ENCODE assay signal across 8 mouse cellular contexts in the genomic region with DNA sequence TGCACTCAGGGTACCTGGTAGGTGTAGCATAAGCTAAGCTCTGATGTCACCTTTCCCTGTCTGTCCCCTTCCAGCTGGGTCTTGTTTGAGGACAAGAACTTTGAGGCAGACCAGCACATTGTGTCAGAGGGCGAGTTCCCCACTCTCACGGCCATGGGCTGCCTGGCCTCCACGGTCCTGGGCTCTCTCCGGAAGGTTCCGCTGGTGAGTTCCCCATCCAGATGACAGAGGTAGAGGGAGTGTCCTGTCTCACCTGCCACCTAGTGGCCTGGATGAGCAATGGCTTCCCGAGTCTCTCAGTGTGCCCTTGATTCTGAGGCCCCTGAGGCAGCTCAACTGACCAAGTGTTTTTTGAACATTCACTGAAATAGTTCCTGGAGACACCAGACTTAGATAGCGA. TPM values are rescaled to one million over a fixed set of nuclear protein-coding genes. Genes with fewer than 3 reads are reported as not detected.
DNase-seq lines count a peak whose midpoint lies in the region; TF ChIP-seq lines count a peak whose summit lies in the region.

No protein-coding gene starts in this region.

- 19% methylated on average over 7 of the region's 7 CpGs for WGBS in small intestine, adult 2 months

- DNase-seq in left cerebral cortex, adult 18-20 months (ENCODE audit: low spot score in 2 of 2): peak; percentile 28 to 33
- DNase-seq in left cerebral cortex, postnatal 36 days (ENCODE audit: low spot score in 2 of 2): no peak
- DNase-seq in adrenal gland, postnatal 10 days: peak; percentile 53
- peak; percentile 37 to 45 for DNase-seq in kidney, adult 8-10 months
- DNase-seq in lung, postnatal 25 days (ENCODE audit: low spot score): peak; percentile 42
- no peak for DNase-seq in testis, postnatal 10 days (ENCODE audit: low spot score)

- peak; percentile 77; the same call in 1 of the 2 replicates for TF ChIP-seq CTCF in embryonic fibroblast, embryonic 13.5 days (IDR thresholded peaks at IDR 0.05; ENCODE audit: borderline replicate concordance, insufficient read depth, low read length)
- peak; percentile 83; the same call in 1 of the 2 replicates for TF ChIP-seq CTCF in small intestine, adult 2 months (IDR thresholded peaks at IDR 0.05; ENCODE audit: extremely low read depth, insufficient read length, insufficient replicate concordance, low read depth, low read length)

- intact Hi-C loops in left cerebral cortex, postnatal 36 days (cut with DNase I): loop anchor here (2.0 kb wide), 1 partner anchor 51 kb away; no protein-coding TSS in a partner anchor

- H3K4me3 ChIP-seq in embryonic fibroblast, embryonic 13.5 days (ENCODE audit: insufficient read depth, low read length): no peak overlapping the region
- H3K4me3 ChIP-seq in small intestine, adult 2 months (ENCODE audit: low read depth, low read length): no peak overlapping the region

- no peak overlapping the region for H3K27ac ChIP-seq in embryonic fibroblast, embryonic 13.5 days (ENCODE audit: insufficient read depth, low read length)
- no peak overlapping the region for H3K27ac ChIP-seq in small intestine, adult 2 months (ENCODE audit: insufficient read depth, low read depth, low read length)

- no peaks in the 10 kb centered on the region for H3K4me1 ChIP-seq in embryonic fibroblast, embryonic 13.5 days (ENCODE audit: control insufficient read depth, insufficient read depth, low read length)
- peaks cover 4% of the 10 kb centered on the region for H3K4me1 ChIP-seq in small intestine, adult 2 months (ENCODE audit: control insufficient read depth, insufficient read depth, insufficient read length, low read length)

- TF ChIP-seq POLR2A in embryonic fibroblast, embryonic 13.5 days (IDR thresholded peaks at IDR 0.05; ENCODE audit: low read depth, low read length): no peak
- no peak for TF ChIP-seq POLR2A in small intestine, adult 2 months (IDR thresholded peaks at IDR 0.05; ENCODE audit: low read depth, low read length)

- H3K27me3 ChIP-seq in small intestine, adult 2 months (ENCODE audit: control insufficient read depth, insufficient read depth, low read length): no peaks in the 10 kb centered on the region

- H3K36me3 ChIP-seq in small intestine, adult 2 months (ENCODE audit: control insufficient read depth, insufficient read depth, low read length): peaks cover 20% of the 10 kb centered on the region

RNA-seq across cellular contexts. Expression of a gene that starts 7.5 kb away (rescaled TPM):
- 1 to 10 TPM; 2.7 to 4.1 TPM for total RNA-seq in left cerebral cortex, adult 18-20 months (2021)
- total RNA-seq in left cerebral cortex, postnatal 36 days (2021): 1 to 10 TPM; 1.4 to 2.7 TPM
- total RNA-seq in adrenal gland, postnatal 10 days (2021): 10 to 100 TPM; 30.6 to 33.6 TPM
- polyA plus RNA-seq in embryonic fibroblast, embryonic 13.5 days (2011; ENCODE audit: insufficient read length, low read depth, missing spikeins): 1.0 and 6.0 TPM in 2 replicates
- 21.7 and 35.1 TPM in 2 replicates for polyA plus RNA-seq in small intestine, adult 2 months (2012; rRNA removed)

RNA-seq across cellular contexts. Expression of a gene that starts 15.0 kb away (rescaled TPM):
- total RNA-seq in left cerebral cortex, adult 18-20 months (2021): 10 to 100 TPM; 31.7 to 38.4 TPM
- total RNA-seq in left cerebral cortex, postnatal 36 days (2021): 10 to 100 TPM; 23.3 to 46.3 TPM
- total RNA-seq in adrenal gland, postnatal 10 days (2021): 1 to 10 TPM; 4.1 to 7.5 TPM
- 2.6 TPM in 2 replicates for polyA plus RNA-seq in embryonic fibroblast, embryonic 13.5 days (2011; ENCODE audit: insufficient read length, low read depth, missing spikeins)
- polyA plus RNA-seq in small intestine, adult 2 months (2012; rRNA removed): 2.8 and 4.5 TPM in 2 replicates

RNA-seq across cellular contexts. Expression of a gene that starts 26.8 kb away (rescaled TPM):
- 1 to 10 TPM; 4.4 to 5.7 TPM for total RNA-seq in left cerebral cortex, adult 18-20 months (2021)
- total RNA-seq in left cerebral cortex, postnatal 36 days (2021): 1 to 10 TPM; 3.5 to 4.2 TPM
- total RNA-seq in adrenal gland, postnatal 10 days (2021): under 1 TPM; 0.82 to 0.96 TPM
- polyA plus RNA-seq in embryonic fibroblast, embryonic 13.5 days (2011; ENCODE audit: insufficient read length, low read depth, missing spikeins): not detected in 2 replicates
- 57.7 and 92.5 TPM in 2 replicates for polyA plus RNA-seq in small intestine, adult 2 months (2012; rRNA removed)

RNA-seq across cellular contexts. Expression of a gene that starts 33.8 kb away (rescaled TPM):
- total RNA-seq in left cerebral cortex, adult 18-20 months (2021): not detected
- not detected for total RNA-seq in left cerebral cortex, postnatal 36 days (2021)
- under 1 TPM in 1 of 2 experiments, not detected in 1; 0.24 TPM for total RNA-seq in adrenal gland, postnatal 10 days (2021)
- polyA plus RNA-seq in embryonic fibroblast, embryonic 13.5 days (2011; ENCODE audit: insufficient read length, low read depth, missing spikeins): not detected in 2 replicates
- polyA plus RNA-seq in small intestine, adult 2 months (2012; rRNA removed): 0.24 and 1.3 TPM in 2 replicates

RNA-seq across cellular contexts. Expression of a gene that starts 41.2 kb away (rescaled TPM):
- total RNA-seq in left cerebral cortex, adult 18-20 months (2021): 100 to 1,000 TPM; 200 to 222 TPM
- total RNA-seq in left cerebral cortex, postnatal 36 days (2021): 100 to 1,000 TPM; 187 to 235 TPM
- 100 to 1,000 TPM in 1 of 2 experiments, 10 to 100 TPM in 1; 94.4 to 103 TPM for total RNA-seq in adrenal gland, postnatal 10 days (2021)
- 317 and 335 TPM in 2 replicates for polyA plus RNA-seq in embryonic fibroblast, embryonic 13.5 days (2011; ENCODE audit: insufficient read length, low read depth, missing spikeins)
- polyA plus RNA-seq in small intestine, adult 2 months (2012; rRNA removed): 453 and 911 TPM in 2 replicates

Comparison
In these comparisons a context has a peak if more than half of its experiments do, and no peak if none do; other contexts are left out.
1. DNase-seq: peak in left cerebral cortex, adult 18-20 months (2 of 2), adrenal gland, postnatal 10 days (single experiment), kidney, adult 8-10 months (2 of 2) and lung, postnatal 25 days (single experiment); none in left cerebral cortex, postnatal 36 days (0 of 2) and testis, postnatal 10 days (single experiment).
2. RNA of a gene that starts 7.5 kb away (total RNA-seq): 30.6 to 33.6 TPM in adrenal gland, postnatal 10 days; 2.7 to 4.1 TPM in left cerebral cortex, adult 18-20 months and 1.4 to 2.7 TPM in left cerebral cortex, postnatal 36 days; every median in the first group is over 4 times any median in the second.